Mouse (Mus musculus) forebrain, embryonic 15.5 days (tissue): ENCODE data around the gene Gm11060. TPM values are rescaled to one million over a fixed set of nuclear protein-coding genes. Genes with fewer than 3 reads are reported as not detected.
A peak's percentile ranks its signal among the peaks of the same experiment; 100 is the strongest.

Experiments
- ATAC-seq: fragments of 200-750 bp; cut with Nextera tagmentation; replicated peaks from 2 replicates; pipeline ENCODE4 v1.8.0; 2017; ENCODE audit warnings: mild to moderate bottlenecking, moderate TSS enrichment, moderate library complexity
- H3K27ac ChIP-seq: fragments of 300-500 bp; sonication (generic); replicated peaks from 2 replicates; pipeline ENCODE4 v1.5.1; 2015; ENCODE audit warnings: mild to moderate bottlenecking, inconsistent platforms
- H3K27me3 ChIP-seq: fragments of 300-500 bp; sonication (generic); 2 replicates; pipeline ENCODE4 v1.6.1; 2015; ENCODE audit warnings: inconsistent platforms
- H3K36me3 ChIP-seq: fragments of 300-500 bp; sonication (generic); 2 replicates; pipeline ENCODE4 v1.6.1; 2015; ENCODE audit warnings: mild to moderate bottlenecking, inconsistent platforms
- H3K4me1 ChIP-seq: fragments of 300-500 bp; sonication (generic); 2 replicates; pipeline ENCODE4 v1.6.1; 2015; ENCODE audit warnings: inconsistent platforms
- H3K4me2 ChIP-seq: fragments of 300-500 bp; sonication (generic); replicated peaks from 2 replicates; pipeline ENCODE4 v1.6.1; 2015; ENCODE audit warnings: mild to moderate bottlenecking, inconsistent platforms
- H3K4me3 ChIP-seq: fragments of 300-500 bp; sonication (generic); 2 replicates; pipeline ENCODE4 v1.5.1; 2015; ENCODE audit warnings: mild to moderate bottlenecking, inconsistent platforms
- H3K9ac ChIP-seq: fragments of 300-500 bp; sonication (generic); replicated peaks from 2 replicates; pipeline ENCODE4 v1.6.1; 2015; ENCODE audit warnings: mild to moderate bottlenecking, inconsistent platforms
- H3K9me3 ChIP-seq: fragments of 300-500 bp; sonication (generic); 2 replicates; pipeline ENCODE4 v1.6.1; 2016; ENCODE audit warnings: inconsistent platforms
- WGBS: fragments of 180-500 bp; shearing (Covaris S2); methylation state at CpG from one replicate; pipeline ENCODE4 v1.1.7; 2015; ENCODE audit warnings: mixed read lengths; 5-methylcytosine and 5-hydroxymethylcytosine counted together
- polyA plus RNA-seq: library from polyadenylated mRNA; unstranded; fragments of >200 nt; fragmentation: Nextera tagmentation; extraction: Ambion mirVana; gene quantifications from 2 replicates; pipeline ENCODE4 v1.2.1, GENCODE M21; 2015

The Gm11060 gene
- polyA plus RNA-seq, 1 experiment from 2014 or later = not detected

- 2% methylated on average over 8 of the region's 8 CpGs for WGBS
- peaks cover 86% of the 10 kb centered on the region for H3K27me3 ChIP-seq
- H3K9me3 ChIP-seq = no peaks in the 10 kb centered on the region
- no peaks in the 10 kb centered on the region for H3K36me3 ChIP-seq
- no peak overlapping the region for H3K27ac ChIP-seq
- no peak overlapping the region for H3K4me2 ChIP-seq
- no peak overlapping the region for H3K4me3 ChIP-seq
- no peak for ATAC-seq
- peaks cover 18% of the 10 kb centered on the region for H3K4me1 ChIP-seq
- H3K9ac ChIP-seq = no peak overlapping the region
Measured at GRCm38 (mm10) chr2:105123431-105123830, 31.6 kb downstream of the Gm11060 start.

GRCm38 (mm10) chr2:105123881-105124280 is 32.1 kb downstream of the Gm11060 start:
- H3K27ac ChIP-seq = no peak overlapping the region
- peaks cover 86% of the 10 kb centered on the region for H3K27me3 ChIP-seq
- no peak overlapping the region for H3K4me3 ChIP-seq
- WGBS = under 1% methylated on average over 9 of the region's 9 CpGs
- H3K9me3 ChIP-seq = no peaks in the 10 kb centered on the region
- no peak overlapping the region for H3K4me2 ChIP-seq
- peaks cover 18% of the 10 kb centered on the region for H3K4me1 ChIP-seq
- no peak overlapping the region for H3K9ac ChIP-seq
- H3K36me3 ChIP-seq = no peaks in the 10 kb centered on the region
- no peak for ATAC-seq

DNA sequence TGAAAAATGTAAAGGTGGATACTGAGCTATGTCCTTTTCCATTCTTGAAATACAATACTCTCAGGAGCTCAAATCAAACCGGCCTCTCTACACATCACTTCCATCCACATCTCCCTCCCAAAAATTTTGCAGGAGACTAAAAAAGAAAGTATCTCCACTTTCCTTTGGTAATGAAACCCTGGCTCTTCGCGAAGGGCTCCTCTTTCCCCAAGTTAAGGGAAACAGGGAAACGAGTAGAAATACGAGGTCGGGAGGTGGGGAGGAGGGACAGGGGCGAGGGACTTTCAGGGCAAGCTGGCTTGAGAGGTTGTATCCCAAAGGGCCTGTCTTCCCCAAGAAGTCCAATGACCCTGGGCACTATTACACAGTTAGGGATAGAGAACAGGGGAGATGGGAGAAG is 32.6 kb downstream of the Gm11060 start:
- Histone ChIP-seq H3K4me2 (no peak overlapping the region), H3K36me3 (no peaks in the 10 kb centered on the region), H3K9me3 (no peaks in the 10 kb centered on the region), H3K4me1 (peaks cover 18% of the 10 kb centered on the region), H3K27me3 (peaks cover 86% of the 10 kb centered on the region), H3K27ac (no peak overlapping the region), H3K9ac (no peak overlapping the region), H3K4me3 (no peak overlapping the region)
- no peak for ATAC-seq
- WGBS = under 1% methylated on average over 7 of the region's 7 CpGs

DNA sequence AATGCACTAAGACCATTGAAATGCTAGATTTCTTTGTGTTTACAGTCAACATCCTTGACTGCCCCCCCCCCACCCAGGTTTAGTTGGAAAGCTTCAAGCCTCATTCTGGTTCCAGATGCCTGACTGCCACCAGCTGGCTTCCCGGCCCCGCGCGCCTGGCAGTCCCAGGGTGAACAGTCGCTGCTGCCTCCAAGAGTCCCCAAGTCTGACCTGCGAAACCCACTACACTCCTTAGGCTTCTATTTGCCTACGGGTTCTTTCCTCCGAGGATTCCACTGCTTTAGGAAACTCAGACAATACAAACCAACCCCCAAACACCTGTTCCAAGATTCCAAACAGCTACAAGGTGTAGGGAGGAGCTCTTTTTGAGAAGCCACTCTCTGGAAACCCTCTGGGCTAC is 33.4 kb downstream of the Gm11060 start:
- H3K27me3 ChIP-seq = peaks cover 86% of the 10 kb centered on the region
- 2% methylated on average over 8 of the region's 8 CpGs for WGBS

DNA sequence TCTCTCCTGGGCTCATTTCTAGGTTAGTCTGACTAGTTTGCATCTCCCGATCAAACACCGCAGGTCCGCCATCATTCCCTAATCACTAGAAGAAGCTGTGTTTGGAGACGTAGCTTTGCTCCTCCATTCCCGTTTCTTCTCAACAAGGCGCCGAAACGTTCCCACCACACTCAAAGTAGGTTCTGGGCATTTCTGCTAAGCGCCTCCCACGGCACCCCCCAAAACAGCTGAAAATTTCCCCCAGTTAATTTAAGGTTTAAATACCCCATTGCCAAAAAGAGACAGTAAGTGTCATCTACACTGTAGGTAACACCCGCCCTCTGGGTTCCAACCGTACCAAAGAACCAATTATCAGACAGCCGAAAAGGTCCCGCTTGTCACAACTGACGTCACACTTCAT is 33.8 kb downstream of the Gm11060 start:
- Histone ChIP-seq H3K4me2 (no peak overlapping the region), H3K27me3 (peaks cover 86% of the 10 kb centered on the region), H3K9me3 (no peaks in the 10 kb centered on the region), H3K36me3 (no peaks in the 10 kb centered on the region), H3K27ac (no peak overlapping the region), H3K9ac (no peak overlapping the region), H3K4me3 (no peak overlapping the region), H3K4me1 (peaks cover 22% of the 10 kb centered on the region)
- 3% methylated on average over 15 of the region's 15 CpGs for WGBS
- no peak for ATAC-seq

More for the DNA sequence above, 33.4 kb downstream of the Gm11060 start:
- H3K9me3 ChIP-seq = no peaks in the 10 kb centered on the region
- ATAC-seq = no peak
- no peak overlapping the region for H3K9ac ChIP-seq
- H3K36me3 ChIP-seq = no peaks in the 10 kb centered on the region
- H3K4me1 ChIP-seq = peaks cover 18% of the 10 kb centered on the region
- no peak overlapping the region for H3K4me3 ChIP-seq
- no peak overlapping the region for H3K4me2 ChIP-seq
- H3K27ac ChIP-seq = no peak overlapping the region

GRCm38 (mm10) chr2:105126279-105126678 is 34.5 kb downstream of the Gm11060 start, which contains the start of gene Wt1:
TSS of gene Wt1 (plus strand) at chr2:105126529.
- WGBS = under 1% methylated on average over 24 of the region's 25 CpGs
- Histone ChIP-seq H3K4me1 (peaks cover 25% of the 10 kb centered on the region), H3K27me3 (peaks cover 86% of the 10 kb centered on the region), H3K9me3 (no peaks in the 10 kb centered on the region), H3K4me2 (peak within 1 kb of the TSS; percentile 32), H3K36me3 (no peaks in the 10 kb centered on the region), H3K4me3 (peak within 1 kb of the TSS; percentile 23), H3K27ac (no peak within 1 kb of the TSS), H3K9ac (no peak within 1 kb of the TSS)
- ATAC-seq = peak; percentile 59

- no peaks in the 10 kb centered on the region for H3K9me3 ChIP-seq
- WGBS = under 1% methylated on average over 87 of the region's 92 CpGs
Measured at GRCm38 (mm10) chr2:105126691-105127530, 35.1 kb downstream of the Gm11060 start.

GRCm38 (mm10) chr2:105127531-105128480 is 36.0 kb downstream of the Gm11060 start:
- peaks cover 23% of the 10 kb centered on the region for H3K4me1 ChIP-seq
- H3K27me3 ChIP-seq = peaks cover 88% of the 10 kb centered on the region
- no peaks in the 10 kb centered on the region for H3K36me3 ChIP-seq
- no peak overlapping the region for H3K4me2 ChIP-seq
- H3K9me3 ChIP-seq = no peaks in the 10 kb centered on the region
- no peak overlapping the region for H3K9ac ChIP-seq
- no peak overlapping the region for H3K27ac ChIP-seq
- ATAC-seq = no peak
- H3K4me3 ChIP-seq = peak overlapping the region; percentile 23; the same call in 1 of the 2 replicates
- WGBS = 1% methylated on average over 52 of the region's 52 CpGs

More at GRCm38 (mm10) chr2:105126691-105127530, 35.1 kb downstream of the Gm11060 start:
- peaks cover 25% of the 10 kb centered on the region for H3K4me1 ChIP-seq
- peaks cover 90% of the 10 kb centered on the region for H3K27me3 ChIP-seq
- no peaks in the 10 kb centered on the region for H3K36me3 ChIP-seq
- peak overlapping the region; percentile 23 for H3K4me3 ChIP-seq
- no peak overlapping the region for H3K27ac ChIP-seq
- ATAC-seq = peak; percentile 42
- no peak overlapping the region for H3K9ac ChIP-seq
- peak overlapping the region; percentile 32 for H3K4me2 ChIP-seq

- H3K4me2 ChIP-seq = no peak overlapping the region
- 2% methylated on average over 12 of the region's 12 CpGs for WGBS
- no peak overlapping the region for H3K27ac ChIP-seq
- peaks cover 24% of the 10 kb centered on the region for H3K4me1 ChIP-seq
- no peak overlapping the region for H3K9ac ChIP-seq
- H3K27me3 ChIP-seq = peaks cover 89% of the 10 kb centered on the region
- H3K9me3 ChIP-seq = no peaks in the 10 kb centered on the region
- H3K4me3 ChIP-seq = no peak overlapping the region
- no peaks in the 10 kb centered on the region for H3K36me3 ChIP-seq
- ATAC-seq = no peak
Measured at GRCm38 (mm10) chr2:105128564-105128963, 36.7 kb downstream of the Gm11060 start.

- H3K4me2 ChIP-seq = no peak overlapping the region
- H3K9me3 ChIP-seq = no peaks in the 10 kb centered on the region
- H3K27ac ChIP-seq = no peak overlapping the region
- no peak overlapping the region for H3K9ac ChIP-seq
- no peak overlapping the region for H3K4me3 ChIP-seq
- H3K4me1 ChIP-seq = peaks cover 28% of the 10 kb centered on the region
- H3K27me3 ChIP-seq = peaks cover 89% of the 10 kb centered on the region
- no peak for ATAC-seq
- under 1% methylated on average over 32 of the region's 32 CpGs for WGBS
- H3K36me3 ChIP-seq = no peaks in the 10 kb centered on the region
Measured at GRCm38 (mm10) chr2:105130351-105131060, 38.7 kb downstream of the Gm11060 start.

- no peak overlapping the region for H3K4me2 ChIP-seq
- H3K9me3 ChIP-seq = no peaks in the 10 kb centered on the region
- ATAC-seq = no peak
- WGBS = 4% methylated on average over 12 of the region's 12 CpGs
- no peak overlapping the region for H3K27ac ChIP-seq
- H3K9ac ChIP-seq = no peak overlapping the region
- peaks cover 26% of the 10 kb centered on the region for H3K4me1 ChIP-seq
- no peak overlapping the region for H3K4me3 ChIP-seq
- H3K36me3 ChIP-seq = no peaks in the 10 kb centered on the region
- peaks cover 90% of the 10 kb centered on the region for H3K27me3 ChIP-seq
Measured at GRCm38 (mm10) chr2:105131061-105131810, 39.4 kb downstream of the Gm11060 start.
